Mouse (Mus musculus) left cerebral cortex, postnatal 14 days (tissue): ENCODE measurements at regions not wholly inside any gene's neighbourhood (a gene's known extent, or its start where the extent isn't known, plus 50 kb on each side); places are given as distances from the start of the nearest gene placed in this dataset.
A peak's percentile ranks its signal among the peaks of the same experiment; 100 is the strongest.

ENCODE experiments used
- DNase-seq, 2 experiments: peaks; one replicate each; pipeline ENCODE4 v3.0.0; 2021 to 2022; ENCODE audit warnings: low spot score in 2 of 2, mixed read lengths in 1 of 2
- intact Hi-C: fragments of 180-260 bp; cut with DNase I; formaldehyde crosslinking; loops from one replicate; pipeline ENCODE4 v1.15.1; 2025

- peak in 1 of 2 experiments; percentile 3 for DNase-seq
- intact Hi-C loops = no loop called here
Measured at GRCm38 (mm10) chr14:114001377-114001776, 687.0 kb downstream of the Tpm3-rs7 start.

GRCm38 (mm10) chr14:114002420-114002819 lies 688.0 kb downstream of the Tpm3-rs7 start:
- intact Hi-C loops = no loop called here
- peak; percentile 8 to 26 for DNase-seq

- no peak for DNase-seq
- intact Hi-C loops = no loop called here
Measured at GRCm38 (mm10) chr14:114037063-114037462, 722.7 kb downstream of the Tpm3-rs7 start.

GRCm38 (mm10) chr14:114038611-114039312 lies 724.4 kb downstream of the Tpm3-rs7 start:
- DNase-seq = no peak
- intact Hi-C loops = no loop called here

GRCm38 (mm10) chr14:114053558-114054235 lies 739.3 kb downstream of the Tpm3-rs7 start:
- intact Hi-C loops = no loop called here
- no peak for DNase-seq

- intact Hi-C loops = no loop called here
- no peak for DNase-seq
Measured at GRCm38 (mm10) chr14:114061347-114061746, 746.9 kb downstream of the Tpm3-rs7 start.

GRCm38 (mm10) chr14:114062582-114062981 lies 748.2 kb downstream of the Tpm3-rs7 start:
- DNase-seq = no peak
- intact Hi-C loops = no loop called here

- no peak for DNase-seq
- intact Hi-C loops = no loop called here
Measured at GRCm38 (mm10) chr14:114073236-114073635, 758.8 kb downstream of the Tpm3-rs7 start.

GRCm38 (mm10) chr14:114074011-114074410 lies 759.6 kb downstream of the Tpm3-rs7 start:
- no peak for DNase-seq
- intact Hi-C loops = no loop called here

GRCm38 (mm10) chr14:114106786-114107185 lies 792.4 kb downstream of the Tpm3-rs7 start:
- no peak for DNase-seq
- intact Hi-C loops = no loop called here

- DNase-seq = no peak
- intact Hi-C loops = no loop called here
Measured at GRCm38 (mm10) chr14:114128491-114128890, 814.1 kb downstream of the Tpm3-rs7 start.

GRCm38 (mm10) chr14:114166005-114166404 lies 851.6 kb downstream of the Tpm3-rs7 start:
- intact Hi-C loops = no loop called here
- no peak for DNase-seq

GRCm38 (mm10) chr14:114215609-114216008 lies 876.4 kb upstream of the Gpc5 start:
- no peak for DNase-seq
- intact Hi-C loops = no loop called here

- intact Hi-C loops = no loop called here
- DNase-seq = no peak
Measured at GRCm38 (mm10) chr14:114220868-114221267, 871.1 kb upstream of the Gpc5 start.

- no peak for DNase-seq
- intact Hi-C loops = no loop called here
Measured at GRCm38 (mm10) chr14:114230711-114231110, 861.3 kb upstream of the Gpc5 start.

GRCm38 (mm10) chr14:114255037-114255436 lies 837.0 kb upstream of the Gpc5 start:
- DNase-seq = no peak
- intact Hi-C loops = no loop called here

GRCm38 (mm10) chr14:114261657-114262056 lies 830.4 kb upstream of the Gpc5 start:
- peak in 1 of 2 experiments; percentile 10 for DNase-seq
- intact Hi-C loops = no loop called here

GRCm38 (mm10) chr14:114300611-114301010 lies 791.4 kb upstream of the Gpc5 start:
- intact Hi-C loops = no loop called here
- DNase-seq = peak in 1 of 2 experiments; percentile 5

- intact Hi-C loops = no loop called here
- DNase-seq = peak in 1 of 2 experiments; percentile 2
Measured at GRCm38 (mm10) chr14:114307479-114307878, 784.5 kb upstream of the Gpc5 start.

GRCm38 (mm10) chr14:114332662-114333061 lies 759.4 kb upstream of the Gpc5 start:
- intact Hi-C loops = no loop called here

GRCm38 (mm10) chr14:114349345-114349744 lies 742.7 kb upstream of the Gpc5 start:
- no peak for DNase-seq
- intact Hi-C loops = no loop called here

More at GRCm38 (mm10) chr14:114332662-114333061, 759.4 kb upstream of the Gpc5 start:
- DNase-seq = no peak
